Mouse (Mus musculus) kidney, postnatal 0 days (tissue): ENCODE data around the gene Atp10a. TPM values are rescaled to one million over a fixed set of nuclear protein-coding genes. Genes with fewer than 3 reads are reported as not detected.

Experiments
- ATAC-seq: fragments of 200-750 bp; cut with Nextera tagmentation; replicated peaks from 2 replicates; pipeline ENCODE4 v1.8.0; 2017; ENCODE audit warnings: low read depth, moderate number of reproducible peaks, moderate TSS enrichment, moderate library complexity; ENCODE audit not compliant: low FRiP score
- DNase-seq: peaks from one replicate; pipeline ENCODE4 v3.0.0-alpha.2; 2016; ENCODE audit warnings: low spot score
- H3K27ac ChIP-seq: fragments of 300-500 bp; sonication (generic); 2 replicates; pipeline ENCODE4 v1.5.1; 2014; ENCODE audit warnings: mild to moderate bottlenecking
- H3K27me3 ChIP-seq: fragments of 300-500 bp; sonication (generic); 2 replicates; pipeline ENCODE4 v1.6.1; 2014; ENCODE audit warnings: low read length, mixed read lengths; ENCODE audit not compliant: insufficient read depth
- H3K36me3 ChIP-seq: fragments of 300-500 bp; sonication (generic); 2 replicates; pipeline ENCODE4 v1.6.1; 2014; ENCODE audit warnings: low read length, mixed read lengths; ENCODE audit not compliant: insufficient read depth
- H3K4me1 ChIP-seq: fragments of 300-500 bp; sonication (generic); replicated peaks from 2 replicates; pipeline ENCODE4 v1.6.1; 2014; ENCODE audit warnings: antibody characterized with exemption, low read length, mixed read lengths; ENCODE audit not compliant: insufficient read depth
- H3K4me2 ChIP-seq: fragments of 300-500 bp; sonication (generic); 2 replicates; pipeline ENCODE4 v1.6.1; 2014; ENCODE audit warnings: mild to moderate bottlenecking, low read length, moderate library complexity, mixed read lengths
- H3K4me3 ChIP-seq: fragments of 300-500 bp; sonication (generic); replicated peaks from 2 replicates; pipeline ENCODE4 v1.5.1; 2014; ENCODE audit warnings: low read depth, low read length
- H3K9ac ChIP-seq: fragments of 300-500 bp; sonication (generic); 2 replicates; pipeline ENCODE4 v1.6.1; 2014; ENCODE audit warnings: low read depth, low read length
- H3K9me3 ChIP-seq: fragments of 300-500 bp; sonication (generic); replicated peaks from 2 replicates; pipeline ENCODE4 v1.6.1; 2016; ENCODE audit warnings: low read length, inconsistent platforms, mixed read lengths
- CTCF ChIP-seq: IDR thresholded peaks from 2 replicates; pipeline ENCODE4 v1.5.1; 2016; ENCODE audit warnings: antibody characterized with exemption, low read depth, mild to moderate bottlenecking, moderate library complexity
- WGBS: fragments of 180-500 bp; shearing (Covaris S2); extraction: QIAGEN DNeasy Blood & Tissue Kit; methylation state at CpG from one replicate; pipeline ENCODE4 v1.1.7; 2014; 5-methylcytosine and 5-hydroxymethylcytosine counted together
- polyA plus RNA-seq: library from polyadenylated mRNA; unstranded; fragments of >200 nt; fragmentation: Nextera tagmentation; extraction: Ambion mirVana; gene quantifications from 2 replicates; pipeline ENCODE4 v1.2.1, GENCODE M21; 2015

Gene Atp10a
- polyA plus RNA-seq, 1 experiment from 2014 or later = 2.3 TPM

DNA sequence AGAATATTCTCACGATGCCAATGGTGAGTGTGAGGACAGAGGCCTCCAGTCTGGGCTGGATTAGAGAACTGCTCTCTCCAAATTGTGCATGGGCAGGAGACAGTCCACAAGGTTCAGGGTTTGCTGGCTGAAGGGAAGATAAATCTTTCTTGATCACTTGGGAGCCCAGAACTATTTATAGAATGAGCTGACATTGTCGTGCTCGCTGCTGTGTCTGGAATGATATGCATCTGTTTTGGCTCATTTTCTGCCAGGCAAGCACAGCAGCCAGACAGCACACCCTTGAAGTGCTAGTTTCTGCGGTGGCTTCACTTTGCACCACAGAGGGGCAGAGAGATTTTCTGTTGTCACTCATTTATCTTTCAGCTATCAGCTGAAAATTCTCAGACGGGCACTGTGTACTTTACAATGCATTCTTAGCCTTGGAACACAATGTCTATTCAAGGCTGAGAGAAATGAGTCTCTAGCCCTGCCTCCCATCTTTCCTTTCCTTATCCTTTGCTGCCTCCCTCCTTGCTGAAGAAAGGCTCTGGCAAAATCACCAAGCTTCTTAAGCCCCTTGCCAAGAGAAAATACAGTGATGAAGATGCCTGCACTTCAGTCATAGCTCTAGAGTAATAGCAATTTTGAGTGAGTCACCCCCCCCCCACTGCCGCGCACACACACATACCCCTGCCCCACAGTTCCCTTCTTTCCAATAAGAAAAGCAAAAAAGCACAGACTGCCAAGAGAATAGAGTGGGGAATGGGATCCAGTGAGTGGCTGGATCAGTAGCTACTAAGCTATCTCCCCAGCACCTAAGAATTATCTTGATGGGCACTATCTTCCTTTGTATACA, 132.7 kb downstream of the Atp10a start:
- no peaks in the 10 kb centered on the region for H3K4me1 ChIP-seq
- no peak overlapping the region for H3K4me3 ChIP-seq
- WGBS = 43% methylated on average over 7 of the region's 7 CpGs
- DNase-seq (peak; percentile 47), ATAC-seq (no peak)
- no peak overlapping the region for H3K9ac ChIP-seq
- no peaks in the 10 kb centered on the region for H3K36me3 ChIP-seq
- no peaks in the 10 kb centered on the region for H3K9me3 ChIP-seq
- no peak overlapping the region for H3K27ac ChIP-seq
- TF ChIP-seq CTCF = no peak
- peak overlapping the region; percentile 13; the same call in 1 of the 2 replicates for H3K4me2 ChIP-seq
- H3K27me3 ChIP-seq = no peaks in the 10 kb centered on the region

DNA sequence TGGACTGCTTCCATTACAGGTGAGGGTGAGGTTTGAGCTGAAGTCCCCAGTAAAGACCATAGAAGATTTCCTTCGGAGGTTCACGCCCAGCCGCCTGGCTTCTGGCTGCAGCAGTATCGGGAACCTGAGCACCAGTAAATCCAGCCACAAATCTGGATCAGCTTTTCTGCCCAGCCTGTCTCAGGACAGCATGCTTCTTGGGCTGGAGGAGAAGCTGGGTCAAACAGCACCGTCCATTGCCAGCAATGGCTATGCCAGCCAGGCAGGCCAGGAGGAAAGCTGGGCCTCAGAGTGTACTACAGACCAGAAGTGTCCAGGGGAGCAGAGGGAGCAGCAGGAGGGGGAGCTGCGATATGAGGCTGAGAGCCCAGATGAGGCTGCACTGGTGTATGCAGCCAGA, 141.3 kb downstream of the Atp10a start:
- ATAC-seq (no peak), DNase-seq (no peak)
- 90% methylated on average over 6 of the region's 6 CpGs for WGBS
- Histone ChIP-seq H3K4me1 (no peaks in the 10 kb centered on the region), H3K9ac (no peak overlapping the region), H3K27ac (no peak overlapping the region), H3K27me3 (no peaks in the 10 kb centered on the region), H3K9me3 (no peaks in the 10 kb centered on the region), H3K36me3 (0 out of 2 replicates have a peak, but pooled peaks cover 4% of the 10 kb centered on the region), H3K4me2 (no peak overlapping the region), H3K4me3 (no peak overlapping the region)
- no peak for TF ChIP-seq CTCF

DNA sequence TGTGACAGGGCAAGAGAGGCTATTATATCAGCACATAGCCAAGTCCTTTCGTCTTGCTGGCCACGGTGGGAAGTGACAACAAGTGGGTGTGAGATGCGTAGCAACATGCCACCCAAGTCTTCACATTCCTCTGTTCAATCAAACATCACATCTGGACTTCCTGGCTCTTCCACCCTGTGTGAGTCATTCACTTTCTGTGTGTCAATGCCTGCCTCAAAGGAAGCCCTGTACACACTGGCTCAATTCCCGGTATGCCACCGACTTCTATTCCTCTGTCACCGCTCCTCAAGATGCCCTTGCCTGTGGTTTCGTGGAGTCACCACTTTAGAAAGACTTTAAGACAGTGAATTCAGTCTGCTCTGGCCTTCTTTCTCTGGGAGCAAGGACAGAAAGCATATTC, 144.9 kb downstream of the Atp10a start:
- Histone ChIP-seq H3K4me3 (no peak overlapping the region), H3K9ac (no peak overlapping the region), H3K27ac (no peak overlapping the region), H3K4me1 (no peaks in the 10 kb centered on the region), H3K36me3 (peaks cover 4% of the 10 kb centered on the region; the same call in 1 of the 2 replicates), H3K4me2 (no peak overlapping the region), H3K27me3 (no peaks in the 10 kb centered on the region), H3K9me3 (no peaks in the 10 kb centered on the region)
- no peak for TF ChIP-seq CTCF
- DNase-seq = peak; percentile 2
- whole genome bisulfite sequencing = 75% methylated on average over 7 of the region's 7 CpGs
- 0 out of 2 replicates have a peak, but pooled peaks have one; percentile 36 for ATAC-seq

DNA sequence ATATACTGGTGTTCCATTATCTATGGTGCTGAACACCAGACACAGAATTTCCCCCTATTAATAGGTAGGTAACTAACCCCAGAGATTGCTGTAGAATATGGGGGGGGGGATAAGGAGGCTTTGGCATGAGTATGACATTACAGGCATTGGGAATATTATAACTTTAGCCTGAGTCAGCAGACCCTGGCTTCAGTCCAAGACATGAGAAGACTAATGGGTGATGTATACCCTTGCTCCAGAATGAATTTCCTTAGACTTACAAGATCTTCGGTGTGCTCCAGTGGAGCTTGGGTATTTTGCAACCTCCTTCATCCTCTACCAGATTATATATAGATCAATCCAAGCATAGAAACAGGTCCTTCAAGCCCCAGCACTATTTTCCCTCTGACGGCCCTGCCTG, 145.8 kb downstream of the Atp10a start:
- Histone ChIP-seq H3K4me2 (no peak overlapping the region), H3K27me3 (no peaks in the 10 kb centered on the region), H3K27ac (no peak overlapping the region), H3K4me3 (no peak overlapping the region), H3K9me3 (no peaks in the 10 kb centered on the region), H3K36me3 (peaks cover 4% of the 10 kb centered on the region; the same call in 1 of the 2 replicates), H3K9ac (no peak overlapping the region), H3K4me1 (no peaks in the 10 kb centered on the region)
- 0 out of 2 replicates have a peak, but pooled peaks have one; percentile 59 for ATAC-seq
- TF ChIP-seq CTCF = no peak
- DNase-seq = peak; percentile 20
- 60% methylated on average over 2 of the region's 2 CpGs for WGBS

GRCm38 (mm10) chr7:58822147-58822681, 166.2 kb downstream of the Atp10a start:
- no peak overlapping the region for H3K4me2 ChIP-seq
- H3K27me3 ChIP-seq = no peaks in the 10 kb centered on the region
- no peak overlapping the region for H3K9ac ChIP-seq
- no peaks in the 10 kb centered on the region for H3K9me3 ChIP-seq
- WGBS = 55% methylated on average over 6 of the region's 6 CpGs
- no peaks in the 10 kb centered on the region for H3K36me3 ChIP-seq
- no peak for TF ChIP-seq CTCF
- H3K4me3 ChIP-seq = no peak overlapping the region
- no peaks in the 10 kb centered on the region for H3K4me1 ChIP-seq
- no peak for DNase-seq
- no peak overlapping the region for H3K27ac ChIP-seq
- no peak for ATAC-seq

GRCm38 (mm10) chr7:58824686-58825085, 168.7 kb downstream of the Atp10a start:
- Histone ChIP-seq H3K4me3 (no peak overlapping the region), H3K9ac (no peak overlapping the region), H3K27me3 (no peaks in the 10 kb centered on the region), H3K9me3 (no peaks in the 10 kb centered on the region), H3K4me2 (no peak overlapping the region), H3K4me1 (no peaks in the 10 kb centered on the region), H3K27ac (no peak overlapping the region), H3K36me3 (no peaks in the 10 kb centered on the region)
- no peak for ATAC-seq
- no peak for DNase-seq
- TF ChIP-seq CTCF = no peak
- 81% methylated on average over 3 of the region's 3 CpGs for WGBS
